Mouse (Mus musculus) hematopoietic stem cell, adult 5-6 weeks (primary cell): Measurements from ENCODE around the gene Msh5. TPM values are rescaled to one million over a fixed set of nuclear protein-coding genes. Genes with fewer than 3 reads are reported as not detected.
A peak's percentile ranks its signal among the peaks of the same experiment; 100 is the strongest.
"Not testable (repeated sequence)": the region's sequence is repeated elsewhere in the genome, so short reads cannot be mapped to it uniquely, and the experiment has no call there.

Experiments
- ATAC-seq, 2 experiments: fragments of 125-278 bp in 1 of 2; replicated peaks in 1 of 2; 2 replicates each; pipeline ENCODE4 v1.8.0; 2016 to 2017; ENCODE audit warnings: inconsistent platforms in 2 of 2, mild to moderate bottlenecking in 2 of 2, moderate number of reproducible peaks in 2 of 2, low read depth in 1 of 2, moderate TSS enrichment in 1 of 2; ENCODE audit not compliant: low FRiP score in 2 of 2, poor library complexity in 2 of 2, severe bottlenecking in 2 of 2, insufficient read depth in 1 of 2, low TSS enrichment in 1 of 2
- total RNA-seq: library from RNA; stranded (forward); fragments of 172-1452, 232-1000 nt; gene quantifications from 2 replicates; pipeline ENCODE4 v1.2.3, GENCODE M21; 2017

Msh5 gene
- total RNA-seq, 1 experiment from 2014 or later, result 7.9 TPM

GRCm38 (mm10) chr17:35000717-35001451, 45.7 kb downstream of the Msh5 start, which contains the start of gene Vars:
TSS of gene Vars (plus strand) at chr17:35000987.
- ATAC-seq, result peak; percentile 47 to 55; a peak in 1 of 4 replicates

GRCm38 (mm10) chr17:34999871-35000716, 46.5 kb downstream of the Msh5 start:
- ATAC-seq, result peak in 1 of 2 experiments; percentile 29; a peak in 2 of 4 replicates

- no peak for ATAC-seq
These were observed 47.8 kb downstream of the Msh5 start for GRCm38 (mm10) chr17:34998526-34999430.

- no peak for ATAC-seq
These were observed 49.4 kb downstream of the Msh5 start for GRCm38 (mm10) chr17:34997142-34997483.

- ATAC-seq, result no peak
These were observed 50.0 kb downstream of the Msh5 start for GRCm38 (mm10) chr17:34996411-34997141.

- not testable (repeated sequence) for ATAC-seq
These were observed 50.6 kb downstream of the Msh5 start for GRCm38 (mm10) chr17:34995927-34996326.

- ATAC-seq, result not testable (repeated sequence)
These were observed 51.4 kb downstream of the Msh5 start for GRCm38 (mm10) chr17:34995192-34995591.

- ATAC-seq, result no peak
These were observed 51.8 kb downstream of the Msh5 start for GRCm38 (mm10) chr17:34994751-34995150.

- ATAC-seq, result no peak
These were observed 62.3 kb downstream of the Msh5 start for GRCm38 (mm10) chr17:34984218-34984617.

- ATAC-seq, result 0 out of 4 replicates have a peak, but pooled peaks of 1 of the 2 experiments have one; percentile 7
These were observed 64.2 kb downstream of the Msh5 start for GRCm38 (mm10) chr17:34982328-34982727.

GRCm38 (mm10) chr17:34981690-34982180, 64.8 kb downstream of the Msh5 start, which contains the start of gene Lsm2:
TSS of gene Lsm2 (plus strand) at chr17:34981862.
- ATAC-seq, result peak; percentile 70 to 86

- ATAC-seq, result no peak
These were observed 65.9 kb downstream of the Msh5 start for GRCm38 (mm10) chr17:34980655-34981054.

- no peak for ATAC-seq
These were observed 66.9 kb downstream of the Msh5 start for GRCm38 (mm10) chr17:34979631-34980030.
